Mouse (Mus musculus) heart, embryonic 12.5 days (tissue): Measurements from ENCODE around the gene Spin2g. TPM values are rescaled to one million over a fixed set of nuclear protein-coding genes. Genes with fewer than 3 reads are reported as not detected.
"Not testable (repeated sequence)": the region's sequence is repeated elsewhere in the genome, so short reads cannot be mapped to it uniquely, and the experiment has no call there.

Experiments used
- ATAC-seq: fragments of 200-750 bp; cut with Nextera tagmentation; 2 replicates; pipeline ENCODE4 v1.8.0; 2017; ENCODE audit warnings: moderate TSS enrichment, moderate library complexity; ENCODE audit not compliant: insufficient number of reproducible peaks, low FRiP score
- H3K27ac ChIP-seq: fragments of 300-500 bp; sonication (generic); 2 replicates; pipeline ENCODE4 v1.5.1; 2016; ENCODE audit warnings: mild to moderate bottlenecking, moderate library complexity; ENCODE audit not compliant: poor library complexity, severe bottlenecking
- H3K27me3 ChIP-seq: fragments of 300-500 bp; sonication (generic); replicated peaks from 2 replicates; pipeline ENCODE4 v1.6.1; 2016; ENCODE audit warnings: mild to moderate bottlenecking, moderate library complexity
- H3K36me3 ChIP-seq: fragments of 300-500 bp; sonication (generic); 2 replicates; pipeline ENCODE4 v1.6.1; 2016; ENCODE audit warnings: mild to moderate bottlenecking, moderate library complexity
- H3K4me1 ChIP-seq: fragments of 300-500 bp; sonication (generic); replicated peaks from 2 replicates; pipeline ENCODE4 v1.6.1; 2016; ENCODE audit warnings: mild to moderate bottlenecking
- H3K4me2 ChIP-seq: fragments of 300-500 bp; sonication (generic); 2 replicates; pipeline ENCODE4 v1.6.1; 2016; ENCODE audit warnings: mild to moderate bottlenecking, moderate library complexity
- H3K4me3 ChIP-seq: fragments of 300-500 bp; sonication (generic); 2 replicates; pipeline ENCODE4 v1.5.1; 2016; ENCODE audit warnings: mild to moderate bottlenecking
- H3K9ac ChIP-seq: fragments of 300-500 bp; sonication (generic); 2 replicates; pipeline ENCODE4 v1.6.1; 2016; ENCODE audit warnings: mild to moderate bottlenecking, moderate library complexity
- H3K9me3 ChIP-seq: fragments of 300-500 bp; sonication (generic); replicated peaks from 2 replicates; pipeline ENCODE4 v1.6.1; 2016; ENCODE audit warnings: mild to moderate bottlenecking, moderate library complexity
- WGBS: fragments of 180-500 bp; shearing (Covaris S2); methylation state at CpG from one replicate; pipeline ENCODE4 v1.1.7; 2016; 5-methylcytosine and 5-hydroxymethylcytosine counted together
- polyA plus RNA-seq: library from polyadenylated mRNA; unstranded; fragments of >200 nt; fragmentation: Nextera tagmentation; extraction: Ambion mirVana; gene quantifications from 2 replicates; pipeline ENCODE4 v1.2.1, GENCODE M21; 2016

Spin2g gene
- not detected in 2 replicates for polyA plus RNA-seq

- 69% methylated on average over 6 of the region's 6 CpGs for WGBS
- not testable (repeated sequence) for H3K27ac ChIP-seq, H3K4me3 ChIP-seq, H3K9ac ChIP-seq, H3K4me1 ChIP-seq, H3K27me3 ChIP-seq, H3K9me3 ChIP-seq, ATAC-seq, H3K36me3 ChIP-seq, H3K4me2 ChIP-seq
Observed at GRCm38 (mm10) chrX:34238633-34239032, at the start of gene Spin2g. Gene Spin2g, minus strand, starts transcription at chrX:34238733.

Other genes with a start within 250 kb of the Spin2g start
- not detected in 2 replicates for gene Btbd35f9, start 77.2 kb downstream of the Spin2g start, polyA plus RNA-seq
- not detected in 2 replicates for gene Btbd35f8, start 211.8 kb upstream of the Spin2g start, polyA plus RNA-seq